Mouse (Mus musculus) thymus, postnatal 25 days (tissue): ENCODE measurements around the gene N4bp3.

Experiments used
- DNase-seq: peaks from one replicate; pipeline ENCODE4 v3.0.0; 2022

Gene N4bp3

GRCm38 (mm10) chr11:51593849-51594248 lies 56.8 kb downstream of the N4bp3 start:
- DNase-seq: no peak

GRCm38 (mm10) chr11:51593368-51593767 lies 57.3 kb downstream of the N4bp3 start:
- DNase-seq: no peak
